16 mouse cellular contexts compared by ENCODE assay signal in genomic region chr5:101658984-101659290, GRCm38 (mm10). TPM values are rescaled to one million over a fixed set of nuclear protein-coding genes. Genes with fewer than 3 reads are reported as not detected.
DNase-seq lines count a peak whose midpoint lies in the region; ATAC-seq and TF ChIP-seq lines count a peak whose summit lies in the region.
"Had no signal": no experiment of that assay in that cellular context is flagged by ENCODE, and none has a peak within 500 bp of the region (broad histone marks: within the 10 kb centered on the region; RNA-seq: fewer than 3 reads in every experiment).

No protein-coding gene starts in this region.

- H3K4me3 ChIP-seq in heart, embryonic 13.5 days = peak overlapping the region; percentile 29
- H3K4me3 ChIP-seq in ES-Bruce4 (ENCODE audit: low read depth, low read length) = peak overlapping the region; percentile 69
- H3K4me3 ChIP-seq in embryonic facial prominence, embryonic 15.5 days (replicated peaks) = no peak overlapping the region
- peak overlapping the region; percentile 33 for H3K4me3 ChIP-seq in midbrain, embryonic 12.5 days
- H3K4me3 ChIP-seq: heart, adult 2 months had no signal

- no peak overlapping the region for H3K9ac ChIP-seq in heart, embryonic 13.5 days
- no peak overlapping the region for H3K9ac ChIP-seq in ES-Bruce4 (ENCODE audit: low read depth, poor library complexity, severe bottlenecking)
- no peak overlapping the region for H3K9ac ChIP-seq in embryonic facial prominence, embryonic 15.5 days
- no peak overlapping the region for H3K9ac ChIP-seq in midbrain, embryonic 12.5 days (replicated peaks)

- TF ChIP-seq POLR2A in ES-Bruce4 (IDR thresholded peaks at IDR 0.05; ENCODE audit: insufficient read depth, low read length) = no peak

- no peak overlapping the region for H3K27ac ChIP-seq in heart, embryonic 13.5 days (replicated peaks)
- H3K27ac ChIP-seq in ES-Bruce4 (ENCODE audit: insufficient read depth, low read length) = no peak overlapping the region
- no peak overlapping the region for H3K27ac ChIP-seq in embryonic facial prominence, embryonic 15.5 days (replicated peaks)
- H3K27ac ChIP-seq in midbrain, embryonic 12.5 days (replicated peaks) = no peak overlapping the region
- H3K27ac ChIP-seq: heart, adult 2 months had no signal

- H3K4me2 ChIP-seq in heart, embryonic 13.5 days = peak overlapping the region; percentile 24; the same call in 1 of the 2 replicates
- 0 out of 2 replicates have a peak overlapping the region, but pooled peaks have one; percentile 4 for H3K4me2 ChIP-seq in embryonic facial prominence, embryonic 15.5 days (replicated peaks)
- peak overlapping the region; percentile 44 for H3K4me2 ChIP-seq in midbrain, embryonic 12.5 days (replicated peaks)

- peaks cover 97% of the 10 kb centered on the region for H3K27me3 ChIP-seq in heart, embryonic 13.5 days (replicated peaks)
- peaks cover 52% of the 10 kb centered on the region for H3K27me3 ChIP-seq in ES-Bruce4 (ENCODE audit: control insufficient read depth, insufficient read depth, low read length, poor library complexity, severe bottlenecking)
- peaks cover 87% of the 10 kb centered on the region for H3K27me3 ChIP-seq in embryonic facial prominence, embryonic 15.5 days
- H3K27me3 ChIP-seq in midbrain, embryonic 12.5 days = peaks cover 88% of the 10 kb centered on the region
- H3K27me3 ChIP-seq: CH12.LX had no signal

- intact Hi-C loops in left cerebral cortex, postnatal 14 days (cut with DNase I) = loop anchor here (5.0 kb wide), 1 partner anchor 292 kb away; no protein-coding TSS in a partner anchor
- intact Hi-C loops in gastrocnemius, postnatal 14 days (cut with DNase I; ENCODE audit: low total_unique reads) = no loop called here

- peaks cover 16% of the 10 kb centered on the region for H3K4me1 ChIP-seq in heart, embryonic 13.5 days
- H3K4me1 ChIP-seq in ES-Bruce4 (ENCODE audit: control insufficient read depth, insufficient read depth, low read length) = no peaks in the 10 kb centered on the region
- peaks cover 13% of the 10 kb centered on the region for H3K4me1 ChIP-seq in embryonic facial prominence, embryonic 15.5 days
- H3K4me1 ChIP-seq in midbrain, embryonic 12.5 days = peaks cover 17% of the 10 kb centered on the region

- WGBS in heart, embryonic 13.5 days = under 1% methylated on average over 23 of the region's 23 CpGs
- 1% methylated on average over 23 of the region's 23 CpGs for WGBS in embryonic facial prominence, embryonic 15.5 days
- WGBS in midbrain, embryonic 12.5 days = 1% methylated on average over 23 of the region's 23 CpGs

- H3K9me3 ChIP-seq in heart, embryonic 13.5 days = no peaks in the 10 kb centered on the region
- H3K9me3 ChIP-seq in ES-Bruce4 (replicated peaks; ENCODE audit: control insufficient read depth, insufficient read depth, low read length, poor library complexity, severe bottlenecking) = no peaks in the 10 kb centered on the region; the same call in 1 of the 2 replicates
- no peaks in the 10 kb centered on the region for H3K9me3 ChIP-seq in embryonic facial prominence, embryonic 15.5 days (replicated peaks)
- no peaks in the 10 kb centered on the region for H3K9me3 ChIP-seq in midbrain, embryonic 12.5 days

- DNase-seq in heart, adult 8-10 months (ENCODE audit: low spot score) = no peak
- no peak for DNase-seq in left cerebral cortex, postnatal 14 days (ENCODE audit: low spot score in 2 of 2)
- DNase-seq in layer of hippocampus, postnatal 36 days = no peak
- no peak for DNase-seq in gastrocnemius, postnatal 14 days
- DNase-seq: adrenal gland, adult 2 months; cerebellum, adult 11 months; layer of hippocampus, adult 9-11 months; lung, adult 2 months; thymus, postnatal 25 days had no signal

- ATAC-seq in heart, embryonic 13.5 days (ENCODE audit: extremely low read depth, insufficient number of reproducible peaks, low FRiP score, low TSS enrichment) = no peak
- no peak for ATAC-seq in embryonic facial prominence, embryonic 15.5 days (ENCODE audit: insufficient number of reproducible peaks, low FRiP score, low TSS enrichment, low read depth)
- no peak for ATAC-seq in midbrain, embryonic 12.5 days (ENCODE audit: low FRiP score, low read depth)

- TF ChIP-seq EP300 in ES-Bruce4 (IDR thresholded peaks at IDR 0.05; ENCODE audit: insufficient read depth, low read depth, low read length) = no peak

- no peaks in the 10 kb centered on the region for H3K36me3 ChIP-seq in heart, embryonic 13.5 days
- no peaks in the 10 kb centered on the region for H3K36me3 ChIP-seq in ES-Bruce4 (ENCODE audit: control insufficient read depth, insufficient read depth, low read length, poor library complexity, severe bottlenecking)
- H3K36me3 ChIP-seq in embryonic facial prominence, embryonic 15.5 days = no peaks in the 10 kb centered on the region
- no peaks in the 10 kb centered on the region for H3K36me3 ChIP-seq in midbrain, embryonic 12.5 days

- TF ChIP-seq CTCF in ES-Bruce4 (IDR thresholded peaks at IDR 0.05; ENCODE audit: low read depth, low read length) = no peak

RNA-seq across cellular contexts. Expression of gene Nkx6-1, which starts 5.9 kb away (rescaled TPM):
- polyA plus RNA-seq in heart, embryonic 13.5 days (2015; fragmentation: Nextera tagmentation; extraction: Ambion mirVana) = 0.08 and 0.19 TPM in 2 replicates
- total RNA-seq in heart, adult 8-10 months (2022) = under 1 TPM in 2 of 4 experiments, not detected in 2; 0.11 TPM
- polyA plus RNA-seq in ES-Bruce4 (2011; ENCODE audit: insufficient read depth, insufficient read length, low read depth, missing spikeins) = not detected in 2 replicates
- 0.13 TPM in 1 of 2 replicates, not detected in the other for polyA plus RNA-seq in embryonic facial prominence, embryonic 15.5 days (2015; fragmentation: Nextera tagmentation; extraction: Ambion mirVana)
- 6.0 and 7.8 TPM in 2 replicates for polyA plus RNA-seq in midbrain, embryonic 12.5 days (2016; fragmentation: Nextera tagmentation; extraction: Ambion mirVana)
- under 1 TPM in 1 of 2 experiments, not detected in 1; 0.40 TPM for total RNA-seq in left cerebral cortex, postnatal 14 days (2021)
- under 1 TPM; 0.30 to 0.42 TPM for total RNA-seq in layer of hippocampus, postnatal 36 days (2021)
- not detected for total RNA-seq in gastrocnemius, postnatal 14 days (2021)
- total RNA-seq: adrenal gland, adult 2 months; CH12.LX had no signal
- polyA plus RNA-seq: adrenal gland, adult 2 months; small intestine, adult 2 months had no signal
